Mouse (Mus musculus) thymus, postnatal 10 days (tissue): ENCODE data around the gene Dlg5.

Experiments used
- DNase-seq, 2 experiments: peaks; one replicate each; pipeline ENCODE4 v3.0.0; 2021; ENCODE audit warnings: low spot score in 2 of 2

Gene Dlg5

DNA sequence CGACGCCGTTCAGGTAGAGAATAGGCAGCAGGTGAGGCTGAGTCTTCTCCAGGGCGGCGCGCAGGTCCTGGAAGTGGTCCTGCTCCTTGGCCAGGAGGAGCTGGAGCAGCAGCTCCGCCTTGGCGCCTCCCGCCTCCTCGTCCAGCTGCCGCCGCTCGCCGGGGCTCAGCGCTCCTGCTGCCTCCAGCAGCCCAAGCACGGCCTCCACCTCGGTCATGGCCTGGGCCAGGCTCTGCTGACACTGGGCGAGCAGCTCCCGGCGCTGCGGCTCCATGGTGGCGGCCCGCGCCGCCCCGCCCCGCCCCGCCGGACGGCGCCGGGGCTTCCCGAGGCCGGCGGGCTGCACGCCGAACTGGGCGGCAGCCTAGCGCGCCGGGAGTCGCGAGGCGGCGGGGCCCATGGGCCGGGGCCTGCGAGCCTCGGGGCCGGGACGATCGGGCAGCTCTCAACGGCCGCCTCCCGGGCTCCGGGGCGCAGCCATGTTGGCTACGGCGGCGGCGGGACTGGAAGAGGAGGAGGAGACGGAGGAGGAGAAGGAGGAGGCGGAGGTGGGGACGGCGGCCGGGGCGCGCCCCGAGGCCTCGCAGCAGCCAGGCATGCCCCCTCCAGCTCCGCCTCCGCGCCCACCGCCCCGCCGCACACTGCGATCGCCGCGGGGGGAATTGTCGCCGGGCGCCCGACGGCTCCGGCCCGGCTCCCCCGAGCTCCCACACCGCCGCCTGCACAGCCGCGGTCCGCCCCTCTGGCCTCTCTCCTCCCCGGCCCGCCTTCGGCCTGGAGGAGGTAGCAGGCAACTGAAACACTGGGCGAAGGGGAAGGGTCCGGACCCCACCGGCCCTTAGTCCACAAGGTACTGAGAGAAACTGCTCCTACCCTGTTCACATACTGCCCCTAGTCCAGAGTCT, at the start of gene Dlg5:
TSS of gene Dlg5 (minus strand) at position 744 of the 905 bp plus-strand sequence.
- peak in 1 of 2 experiments; percentile 3 for DNase-seq

- DNase-seq: no peak
Measured at GRCm38 (mm10) chr14:24293631-24294030, 47.9 kb upstream of the Dlg5 start.

DNA sequence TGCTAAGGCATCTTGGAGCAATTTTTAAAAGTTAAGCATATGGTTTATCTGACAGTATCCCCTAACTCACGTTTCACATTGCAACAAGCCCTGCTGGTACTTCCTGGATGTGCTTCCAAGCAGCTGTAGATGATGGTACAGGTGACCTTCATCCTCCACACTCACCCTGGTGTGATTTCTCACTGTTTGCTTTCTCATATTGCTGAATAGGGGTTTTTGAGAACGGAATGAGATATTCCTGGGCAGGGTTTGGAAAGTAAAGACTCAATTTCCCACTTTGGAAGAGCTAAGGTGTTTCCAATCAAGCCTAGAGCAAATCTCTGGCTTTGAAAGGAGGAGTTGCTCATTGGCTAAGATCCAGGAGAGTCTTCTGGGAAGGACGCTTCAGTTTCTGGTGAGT, 47.2 kb upstream of the Dlg5 start, which contains the start of gene E330034G19Rik:
TSS of gene E330034G19Rik (plus strand) at position 301 of the 400 bp plus-strand sequence.
- DNase-seq: no peak

- DNase-seq: no peak
Measured at GRCm38 (mm10) chr14:24290726-24291125, 45.0 kb upstream of the Dlg5 start.

DNA sequence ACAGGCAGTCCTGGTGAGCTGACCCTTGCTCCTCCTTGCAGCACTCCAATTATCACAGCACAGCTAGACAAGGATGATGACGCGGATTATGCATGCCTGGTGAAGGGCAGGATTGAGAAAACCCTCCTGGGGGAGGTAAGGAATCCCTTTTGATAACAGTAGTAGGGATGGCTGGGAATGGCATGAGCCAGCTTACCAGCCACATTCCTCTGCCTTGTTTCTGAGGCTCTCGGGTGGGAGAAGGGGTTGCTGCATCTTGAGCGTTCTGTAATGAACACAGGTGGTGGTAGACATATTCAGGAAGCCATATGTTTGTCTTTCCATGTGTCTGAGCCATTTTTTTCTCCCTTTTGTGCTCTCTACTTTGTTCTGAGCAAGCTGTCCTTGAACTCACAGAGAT, 40.4 kb upstream of the Dlg5 start:
- DNase-seq: no peak

DNA sequence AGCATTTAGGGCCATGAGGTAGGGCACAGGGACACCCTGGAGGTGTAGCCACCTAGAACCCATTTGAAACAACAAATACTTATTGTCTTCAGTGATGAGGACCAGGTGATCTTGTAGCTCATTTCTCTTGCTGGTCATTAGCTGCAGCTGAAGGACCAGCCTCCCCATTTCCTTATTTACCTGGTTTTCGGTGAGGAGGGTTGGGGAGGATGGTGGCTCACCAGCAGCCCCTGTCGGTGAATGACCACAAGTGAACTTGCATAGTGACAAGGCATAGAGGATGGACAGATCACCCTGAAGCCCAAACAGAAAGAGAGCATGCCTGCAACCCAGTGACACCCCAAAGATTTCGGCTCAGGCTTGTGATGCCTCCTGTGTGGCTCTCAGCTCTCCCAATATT, 36.6 kb upstream of the Dlg5 start:
- DNase-seq: no peak

DNA sequence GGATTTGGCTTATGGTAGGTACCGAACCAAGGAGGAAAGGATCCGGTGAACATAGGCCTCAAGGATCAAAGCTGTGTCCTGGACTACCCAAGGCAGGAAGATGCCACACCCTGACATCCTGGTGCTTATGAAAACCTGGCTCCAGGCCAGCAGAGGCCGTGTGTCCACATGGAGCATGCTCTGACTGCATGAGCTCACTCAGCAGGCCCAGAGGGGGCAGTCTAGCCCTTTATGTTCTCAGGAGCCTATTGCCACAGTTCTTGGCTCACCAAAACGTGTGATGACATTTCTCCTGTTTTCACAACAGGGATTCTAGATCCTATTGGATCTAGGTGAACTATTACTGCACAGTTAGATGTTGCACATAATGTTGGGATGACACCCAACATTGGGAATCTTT, 35.6 kb upstream of the Dlg5 start:
- no peak for DNase-seq

- no peak for DNase-seq
Measured at GRCm38 (mm10) chr14:24275534-24275933, 29.8 kb upstream of the Dlg5 start.

DNA sequence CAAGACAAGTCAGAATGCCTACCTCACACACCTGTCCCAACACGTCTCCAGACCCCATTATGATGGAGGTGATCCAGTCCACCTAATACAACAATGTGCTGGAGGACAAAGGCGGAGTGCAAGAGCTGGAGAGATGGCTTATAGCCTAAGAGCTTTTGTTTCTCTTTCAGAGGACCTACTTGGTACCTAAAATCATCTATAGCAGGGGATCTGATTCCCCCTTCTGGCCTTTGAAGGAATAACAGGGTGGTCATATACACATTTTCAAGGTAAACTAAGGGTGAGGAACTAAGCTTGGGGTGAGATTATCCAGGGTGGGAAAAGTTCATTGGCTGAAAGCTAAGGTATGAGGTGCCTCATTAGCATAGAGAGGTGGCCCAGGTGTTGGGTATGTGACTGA, 27.9 kb upstream of the Dlg5 start:
- DNase-seq: no peak

- no peak for DNase-seq
Measured at GRCm38 (mm10) chr14:24269571-24269970, 23.9 kb upstream of the Dlg5 start.

GRCm38 (mm10) chr14:24262915-24263314, 17.2 kb upstream of the Dlg5 start:
- no peak for DNase-seq

DNA sequence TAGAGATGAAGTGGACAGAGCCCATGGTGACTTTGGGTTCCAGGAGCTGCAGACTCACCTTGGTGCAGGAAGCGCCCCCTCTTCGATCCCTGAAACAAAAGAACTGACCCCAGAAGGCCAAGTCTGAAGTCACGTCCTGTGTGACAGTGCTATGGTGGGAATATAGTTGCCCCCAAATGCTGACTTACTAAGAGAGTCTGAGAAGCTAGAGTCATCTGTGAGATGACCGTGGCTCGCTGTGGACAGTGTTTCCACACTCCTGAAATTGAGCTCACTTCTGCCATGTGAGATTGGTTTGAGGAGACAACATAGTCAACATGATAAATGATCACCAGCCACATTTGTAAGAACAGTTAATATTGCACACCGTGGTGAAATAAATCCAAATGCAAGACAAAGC, 16.7 kb upstream of the Dlg5 start:
- no peak for DNase-seq

DNA sequence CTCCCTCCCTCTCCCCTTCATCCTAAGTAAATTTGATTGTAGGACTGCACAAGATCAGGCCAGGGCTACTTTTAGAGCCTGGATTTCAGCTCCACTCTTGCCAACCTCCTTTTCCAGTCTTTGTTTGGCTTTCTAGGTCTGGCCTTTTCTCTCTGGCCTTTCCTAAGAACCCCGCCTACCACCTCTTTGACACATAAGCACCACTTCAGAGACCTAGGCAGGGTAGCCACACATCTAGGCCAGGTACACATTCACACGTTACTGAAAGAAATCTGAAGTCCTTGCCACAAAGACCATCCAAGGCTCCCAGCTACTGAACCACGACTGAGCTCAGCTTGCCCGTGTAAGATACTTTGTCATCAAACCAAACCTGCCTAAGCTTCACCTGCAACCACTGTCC, 14.7 kb upstream of the Dlg5 start:
- DNase-seq: no peak

DNA sequence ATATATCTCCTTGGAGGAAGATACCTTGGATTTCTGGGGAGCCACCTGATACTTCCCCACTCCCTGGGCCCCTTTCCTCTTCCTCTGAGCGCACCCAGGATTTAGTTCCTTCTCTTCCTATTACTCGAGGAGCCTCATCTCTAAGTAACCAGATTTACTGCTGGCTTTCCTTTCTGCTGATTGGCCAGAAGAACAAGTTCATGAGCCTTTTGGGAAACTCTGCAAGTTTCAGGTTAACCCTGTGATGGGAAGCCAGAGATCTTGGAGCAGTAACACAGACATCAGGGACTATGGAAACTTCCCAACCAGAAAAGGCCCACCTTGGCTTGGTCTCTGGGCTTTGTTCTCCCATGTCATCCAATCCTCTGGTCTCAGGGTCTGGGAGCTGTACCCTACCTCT, 10.2 kb upstream of the Dlg5 start:
- no peak for DNase-seq

DNA sequence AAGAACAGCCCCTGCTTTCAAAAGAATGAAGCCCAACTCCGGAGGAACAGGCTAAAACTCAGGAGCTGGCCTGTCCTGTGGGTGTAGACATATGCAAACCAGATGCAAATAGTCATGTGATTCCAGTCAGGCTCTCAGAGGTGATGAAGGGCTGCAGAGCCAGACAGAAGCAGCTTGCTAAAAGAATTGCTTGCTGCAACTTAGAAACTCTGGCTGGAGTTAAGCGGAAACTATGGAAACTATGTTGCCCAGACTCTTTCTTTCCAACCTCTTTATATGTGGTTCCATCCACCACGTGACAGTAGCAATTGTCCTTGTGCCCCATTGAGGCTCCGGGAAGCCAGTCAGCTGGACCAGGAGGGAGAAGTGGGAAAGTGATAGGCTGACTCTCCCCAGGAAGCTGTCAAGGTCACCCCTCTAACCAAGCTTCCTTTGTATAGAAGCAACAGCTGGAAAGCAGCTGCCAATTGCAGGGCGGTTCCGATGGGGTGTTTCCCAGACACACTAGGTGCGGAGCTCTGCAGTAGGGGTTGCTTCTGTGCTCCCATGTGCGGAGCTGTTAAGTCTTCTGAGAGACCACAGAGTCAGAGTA, 8.0 kb upstream of the Dlg5 start:
- no peak for DNase-seq

GRCm38 (mm10) chr14:24251326-24251725, 5.6 kb upstream of the Dlg5 start:
- no peak for DNase-seq

DNA sequence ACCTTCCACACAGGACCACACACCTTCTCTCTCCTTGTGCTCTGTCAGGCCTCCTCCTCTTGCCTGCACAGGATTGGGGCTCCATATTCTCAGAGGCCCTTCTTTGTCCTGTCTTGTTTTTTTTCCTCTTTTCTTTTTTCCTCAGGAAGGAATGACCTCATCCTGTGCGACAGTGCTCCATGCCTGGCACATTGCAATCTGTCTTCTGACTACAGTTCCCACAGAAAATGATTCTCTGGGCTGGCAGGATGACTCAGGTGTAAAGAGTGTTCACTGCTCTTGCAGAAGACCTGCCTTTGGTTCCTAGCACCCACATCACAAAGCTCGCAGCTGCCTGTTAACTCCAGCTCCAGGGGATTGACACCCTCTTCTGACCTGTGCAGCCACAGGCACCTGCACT, 4.2 kb upstream of the Dlg5 start:
- DNase-seq: no peak

GRCm38 (mm10) chr14:24244330-24245176, 1.2 kb downstream of the Dlg5 start:
- DNase-seq: no peak

- DNase-seq: no peak
Measured at GRCm38 (mm10) chr14:24242016-24242415, 3.7 kb downstream of the Dlg5 start.

- DNase-seq: no peak
Measured at GRCm38 (mm10) chr14:24240831-24241230, 4.9 kb downstream of the Dlg5 start.

DNA sequence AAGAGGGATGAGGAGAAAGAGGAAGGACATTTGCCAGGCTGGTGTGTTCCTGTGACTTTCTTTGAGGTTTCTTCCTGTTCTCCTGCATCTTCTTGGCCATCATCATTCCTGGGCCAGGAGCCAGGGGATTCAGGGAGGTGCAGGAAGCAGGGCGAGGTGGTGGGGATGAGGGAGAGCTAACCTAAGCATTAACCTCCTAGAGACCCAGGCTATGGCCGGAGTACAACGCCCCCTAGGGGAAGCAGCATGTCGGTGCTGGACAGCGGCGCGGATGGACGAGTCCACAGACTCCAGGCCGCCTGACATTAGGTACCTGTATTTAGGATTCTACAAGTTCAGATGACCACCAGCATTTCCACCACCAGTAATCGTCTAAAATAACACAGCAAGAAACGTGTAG, 6.1 kb downstream of the Dlg5 start:
- no peak for DNase-seq

DNA sequence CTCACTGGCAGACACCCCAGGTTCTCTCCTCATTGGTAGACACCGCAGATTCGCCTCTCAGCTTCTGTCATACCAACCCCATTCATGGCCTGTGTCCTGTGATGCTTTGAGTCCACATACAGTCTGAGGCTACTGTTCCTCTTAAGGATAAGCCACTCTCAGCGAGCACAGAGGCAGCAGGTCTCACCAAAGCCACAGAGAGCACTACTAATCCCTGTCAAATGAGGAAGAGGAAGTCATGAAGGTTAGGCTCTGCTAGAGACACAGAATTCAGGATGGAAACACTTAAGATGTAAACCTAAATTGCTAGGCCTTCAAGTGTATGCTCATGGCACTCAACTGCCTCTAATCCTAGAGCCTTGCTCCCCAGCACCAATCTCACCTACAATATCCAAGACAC, 9.8 kb downstream of the Dlg5 start:
- DNase-seq: no peak
